Mouse (Mus musculus) liver, postnatal 0 days (tissue): ENCODE data around the gene Carmil3.

Source experiments
- CTCF ChIP-seq: sonication (generic); IDR thresholded peaks from 2 replicates; pipeline ENCODE4 v1.5.1; 2016; ENCODE audit warnings: antibody characterized with exemption, low read depth
- EP300 ChIP-seq: IDR thresholded peaks from 2 replicates; pipeline ENCODE4 v1.6.1; 2016; ENCODE audit warnings: antibody characterized with exemption, low read depth, mild to moderate bottlenecking

- TF ChIP-seq CTCF: no peak
- no peak for TF ChIP-seq EP300
These were observed 911 bp downstream of the Carmil3 start for GRCm38 (mm10) chr14:55491291-55491833.
